Mouse (Mus musculus): Measurements from ENCODE around the gene Ssu72. TPM values are rescaled to one million over a fixed set of nuclear protein-coding genes. Genes with fewer than 3 reads are reported as not detected.

The Ssu72 gene
- 100 to 1,000 TPM; 152 to 154 TPM for polyA plus RNA-seq (2017; shearing (Covaris generic))

DNA sequence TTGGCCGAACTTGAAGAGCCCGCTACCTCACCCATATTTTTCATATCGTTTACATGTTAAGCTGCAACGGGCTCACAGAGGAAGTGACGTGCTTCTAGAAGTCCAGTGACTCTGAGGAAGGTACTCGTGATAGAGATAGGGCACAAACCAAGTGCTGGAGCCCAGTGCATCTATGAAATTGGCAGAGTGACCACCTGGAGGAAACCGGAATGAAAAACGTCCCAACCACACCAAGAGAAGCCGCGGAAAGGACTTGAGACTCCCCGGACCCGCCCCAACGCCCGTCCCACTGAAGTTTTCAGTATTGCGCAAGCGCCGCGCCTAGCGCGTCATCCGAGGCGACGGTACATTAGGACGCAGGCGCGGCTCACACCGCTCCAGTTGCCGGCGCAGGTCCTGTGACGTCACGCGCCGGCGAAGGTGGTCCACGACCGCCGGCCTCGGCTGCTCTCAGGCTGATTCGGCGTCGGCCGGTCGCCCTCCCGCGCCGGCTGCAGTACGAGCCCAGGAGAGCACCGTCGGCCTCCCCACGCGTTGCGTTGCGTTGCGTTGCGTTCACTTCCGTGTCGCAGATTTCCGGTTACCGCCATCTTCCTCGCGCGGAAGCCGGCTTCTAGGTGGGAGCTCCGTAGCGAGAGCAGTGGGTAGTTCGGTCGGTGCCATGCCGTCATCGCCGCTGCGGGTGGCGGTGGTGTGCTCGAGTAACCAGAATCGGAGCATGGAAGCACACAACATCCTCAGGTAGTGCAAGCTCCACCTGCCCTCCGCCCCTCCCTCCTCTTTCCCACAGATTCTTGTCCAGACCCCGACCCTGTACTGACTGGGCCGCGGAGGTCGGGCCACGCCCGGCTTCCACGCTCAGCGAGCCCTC, at the start of gene Ssu72:
Ssu72 (plus strand) TSS at position 80 of the 871 bp plus-strand sequence.

DNA sequence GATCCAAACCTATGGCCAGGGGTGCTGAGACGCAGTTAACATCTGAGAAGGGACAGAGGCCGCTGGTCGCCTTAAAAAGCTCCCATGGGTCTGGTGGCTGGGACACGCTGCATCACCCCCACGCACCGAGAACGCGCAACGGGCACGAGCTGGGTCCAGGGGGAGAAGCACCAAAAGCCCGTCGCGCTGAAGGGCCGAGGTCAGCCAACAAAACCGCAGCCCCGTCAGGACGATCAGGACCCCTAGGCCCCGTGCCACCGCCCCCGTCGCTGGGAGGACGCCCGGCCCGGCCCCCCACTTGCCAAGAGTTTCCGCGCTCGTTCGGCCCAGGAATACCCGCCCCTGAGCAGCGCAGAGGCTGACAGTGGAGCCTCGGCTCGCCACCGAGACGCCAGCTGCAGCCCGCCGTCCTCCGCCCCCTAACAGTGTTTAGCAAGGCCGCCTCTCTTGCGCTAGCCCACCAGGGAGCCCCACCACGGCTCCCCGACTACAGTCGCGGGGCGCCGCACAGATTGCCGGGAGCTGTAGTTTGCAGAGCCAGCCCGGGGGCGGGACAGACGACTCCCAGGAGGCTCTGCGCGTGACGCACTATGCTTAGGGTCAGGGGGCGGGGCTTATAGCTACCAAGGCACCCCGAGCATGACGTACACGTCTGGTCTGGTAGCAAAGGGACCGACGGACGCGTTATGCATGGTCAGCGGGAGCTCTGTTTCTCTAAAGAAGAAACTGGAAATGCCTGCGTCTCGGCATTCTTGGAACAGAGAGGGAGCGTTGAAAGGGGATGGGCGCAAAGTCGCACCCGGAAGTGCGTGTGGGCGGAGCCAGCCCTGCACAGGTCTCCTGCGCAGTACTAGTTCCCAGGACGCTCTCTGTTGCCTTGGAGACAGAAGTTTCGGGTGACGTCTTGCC, 35.7 kb upstream of the Ssu72 start, which contains the start of gene Mib2:
Mib2 (minus strand) TSS at position 510 of the 909 bp plus-strand sequence.

DNA sequence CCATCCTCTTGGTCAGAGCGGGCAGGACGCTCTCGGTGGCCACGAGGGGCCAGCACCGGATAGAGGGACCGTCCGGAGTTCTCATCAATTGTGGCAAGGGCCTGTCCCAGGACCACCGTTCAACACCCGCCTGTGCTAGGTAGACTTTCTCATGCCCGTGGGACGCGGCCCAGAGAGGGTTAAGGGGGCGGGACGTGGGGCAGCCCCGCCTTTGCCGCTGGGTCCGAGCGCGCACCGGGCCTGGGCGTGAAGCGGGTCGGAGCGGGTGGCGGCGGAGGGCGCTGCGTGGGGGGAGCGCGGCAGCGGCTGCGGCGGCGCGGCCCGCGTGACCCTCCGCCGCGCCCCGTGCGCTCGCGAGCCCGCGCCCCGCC, 10.5 kb upstream of the Ssu72 start, which contains the start of gene Fndc10:
Fndc10 (plus strand) TSS at position 232 of the 371 bp plus-strand sequence.

DNA sequence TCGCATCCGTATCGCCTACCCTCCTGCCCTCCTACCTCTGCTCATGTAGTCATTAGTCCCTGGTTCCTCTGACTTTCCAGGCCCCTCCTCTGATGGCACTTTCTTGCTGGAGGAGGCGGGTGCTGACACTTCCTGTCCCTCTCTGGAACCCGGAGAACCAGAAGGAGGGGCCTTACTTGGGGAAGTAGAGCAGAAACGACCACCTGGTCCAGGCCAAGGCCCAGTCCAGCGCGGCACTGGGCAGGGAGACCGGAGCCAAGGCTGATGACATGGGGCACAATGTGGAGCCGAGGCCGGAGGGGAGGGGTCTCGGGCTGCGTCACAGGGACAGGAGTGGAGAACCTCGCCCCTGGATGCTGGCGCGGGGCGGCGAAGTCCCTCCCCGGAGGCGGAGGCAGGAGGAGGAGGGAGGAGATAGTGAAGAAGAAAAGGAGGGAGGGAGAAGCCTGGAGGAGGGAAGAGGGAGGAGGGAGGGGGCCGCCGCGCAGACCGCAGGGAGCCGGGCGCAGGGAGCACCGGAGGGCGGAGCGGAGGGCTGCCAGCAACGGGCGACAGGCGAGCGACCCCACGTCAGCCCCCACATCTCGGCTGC, 29.8 kb downstream of the Ssu72 start, which contains the start of gene Tmem240:
Tmem240 (plus strand) TSS at position 451 of the 592 bp plus-strand sequence.

DNA sequence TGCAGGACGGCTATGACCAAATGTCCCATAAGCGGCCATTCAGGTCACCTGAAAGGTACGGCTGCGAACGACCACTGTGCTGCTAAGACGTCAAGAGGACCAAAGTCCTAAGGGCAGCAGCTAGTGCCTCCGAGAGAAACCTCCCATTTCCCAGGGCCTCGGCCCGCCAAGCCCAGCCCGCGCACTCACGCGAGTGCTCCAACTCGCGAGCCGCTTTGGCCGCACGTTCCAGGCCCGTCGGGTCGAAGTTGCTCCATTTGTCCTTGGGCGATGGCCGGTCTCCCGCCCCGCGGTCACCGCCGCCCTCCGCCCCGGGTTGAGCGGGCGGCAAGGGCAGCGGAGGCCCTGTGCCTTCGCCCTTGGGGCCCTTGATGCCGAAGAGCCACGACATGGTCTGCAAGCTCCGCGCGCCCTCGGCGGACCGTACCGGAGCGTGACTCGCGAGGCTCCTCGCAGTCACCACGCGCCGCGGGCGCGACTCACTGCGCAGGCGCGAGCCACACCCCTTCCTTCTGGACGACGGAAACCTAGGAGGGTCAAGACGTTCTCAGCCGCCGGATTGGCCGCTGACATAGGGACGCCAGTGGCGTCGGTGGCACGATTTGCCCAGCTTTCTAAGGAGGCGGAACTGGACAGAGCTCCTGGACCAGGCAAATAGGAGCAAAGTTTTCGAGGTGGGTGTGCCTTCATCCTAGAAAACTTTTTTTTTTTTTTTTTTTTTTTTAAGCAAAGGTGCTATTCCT, 56.2 kb downstream of the Ssu72 start, which contains the start of gene Atad3a:
Atad3a (minus strand) TSS at position 481 of the 743 bp plus-strand sequence.

DNA sequence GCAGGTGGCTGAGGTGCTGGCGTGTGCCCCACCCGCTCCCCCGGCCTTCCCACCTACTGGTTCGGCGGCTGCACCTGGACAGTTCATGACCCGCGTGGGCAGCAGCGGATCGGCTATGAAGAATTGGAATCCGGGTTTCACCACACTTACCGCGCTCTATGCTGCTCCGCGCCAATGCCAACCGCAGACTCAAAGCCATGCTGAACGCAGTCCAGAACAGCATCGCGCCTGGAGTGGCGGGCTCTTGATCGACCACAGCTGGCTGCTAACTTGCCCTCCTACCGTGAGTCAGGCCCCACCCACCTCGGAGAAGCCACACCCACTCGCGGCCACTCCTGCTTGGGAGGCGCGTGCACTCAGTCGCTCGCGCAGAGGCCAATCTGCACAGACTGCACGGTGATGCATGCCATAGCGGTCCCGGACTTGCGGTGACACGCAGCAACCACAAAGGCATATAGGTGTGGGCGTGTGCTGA, 69.7 kb downstream of the Ssu72 start, which contains the start of gene Vwa1:
Vwa1 (minus strand) TSS at position 419 of the 475 bp plus-strand sequence.

Other genes starting within 250 kb of the Ssu72 start
- gene Tmem52, start 235.7 kb upstream of the Ssu72 start, polyA plus RNA-seq (2017; shearing (Covaris generic)) = not detected
- gene Gnb1, start 213.4 kb upstream of the Ssu72 start, polyA plus RNA-seq (2017; shearing (Covaris generic)) = 100 to 1,000 TPM; 372 to 422 TPM
- gene Nadk, start 142.4 kb upstream of the Ssu72 start, polyA plus RNA-seq (2017; shearing (Covaris generic)) = 100 to 1,000 TPM; 129 to 132 TPM
- 10 to 100 TPM in 1 of 2 experiments, 1 to 10 TPM in 1; 9.9 to 12.0 TPM for gene Slc35e2, start 103.4 kb upstream of the Ssu72 start, polyA plus RNA-seq (2017; shearing (Covaris generic))
- gene Cdk11b, start 79.9 kb upstream of the Ssu72 start, polyA plus RNA-seq (2017; shearing (Covaris generic)) = 100 to 1,000 TPM; 137 to 173 TPM
- not detected for gene Gm10563, start 59.4 kb upstream of the Ssu72 start, polyA plus RNA-seq (2017; shearing (Covaris generic))
- under 1 TPM; 0.71 to 0.90 TPM for gene Mmp23, start 51.4 kb upstream of the Ssu72 start, polyA plus RNA-seq (2017; shearing (Covaris generic))
- 10 to 100 TPM; 42.2 to 82.6 TPM for gene Mib2, start 35.6 kb upstream of the Ssu72 start, polyA plus RNA-seq (2017; shearing (Covaris generic))
- gene Fndc10, start 10.5 kb upstream of the Ssu72 start, polyA plus RNA-seq (2017; shearing (Covaris generic)) = 10 to 100 TPM; 11.3 to 18.9 TPM
- under 1 TPM; 0.84 to 0.94 TPM for gene Tmem240, start 30.0 kb downstream of the Ssu72 start, polyA plus RNA-seq (2017; shearing (Covaris generic))
- 10 to 100 TPM; 70.7 to 72.2 TPM for gene Atad3a, start 56.3 kb downstream of the Ssu72 start, polyA plus RNA-seq (2017; shearing (Covaris generic))
- 1 to 10 TPM in 1 of 2 experiments, under 1 TPM in 1; 0.25 to 2.2 TPM for gene Vwa1, start 69.9 kb downstream of the Ssu72 start, polyA plus RNA-seq (2017; shearing (Covaris generic))
- under 1 TPM in 1 of 2 experiments, not detected in 1; 0.05 TPM for gene Tmem88b, start 81.1 kb downstream of the Ssu72 start, polyA plus RNA-seq (2017; shearing (Covaris generic))
- 1 to 10 TPM in 1 of 2 experiments, not detected in 1; 2.5 TPM for gene Ankrd65, start 85.6 kb downstream of the Ssu72 start, polyA plus RNA-seq (2017; shearing (Covaris generic))
- 100 to 1,000 TPM; 104 to 112 TPM for gene Mrpl20, start 98.1 kb downstream of the Ssu72 start, polyA plus RNA-seq (2017; shearing (Covaris generic))
- 100 to 1,000 TPM; 255 to 303 TPM for gene Ccnl2, start 107.7 kb downstream of the Ssu72 start, polyA plus RNA-seq (2017; shearing (Covaris generic))
- 100 to 1,000 TPM; 176 to 179 TPM for gene Aurkaip1, start 126.5 kb downstream of the Ssu72 start, polyA plus RNA-seq (2017; shearing (Covaris generic))
- gene Mxra8, start 134.9 kb downstream of the Ssu72 start, polyA plus RNA-seq (2017; shearing (Covaris generic)) = 10 to 100 TPM in 1 of 2 experiments, 1 to 10 TPM in 1; 2.9 to 10.7 TPM
- gene Dvl1, start 142.6 kb downstream of the Ssu72 start, polyA plus RNA-seq (2017; shearing (Covaris generic)) = 10 to 100 TPM; 59.9 to 70.5 TPM
- gene Tas1r3, start 158.6 kb downstream of the Ssu72 start, polyA plus RNA-seq (2017; shearing (Covaris generic)) = under 1 TPM; 0.62 to 0.66 TPM
- 10 to 100 TPM; 13.5 to 14.5 TPM for gene Cptp, start 164.6 kb downstream of the Ssu72 start, polyA plus RNA-seq (2017; shearing (Covaris generic))
- 100 to 1,000 TPM; 104 to 139 TPM for gene Ints11, start 164.7 kb downstream of the Ssu72 start, polyA plus RNA-seq (2017; shearing (Covaris generic))
- gene Pusl1, start 187.0 kb downstream of the Ssu72 start, polyA plus RNA-seq (2017; shearing (Covaris generic)) = 10 to 100 TPM; 32.2 to 57.2 TPM
- gene Acap3, start 187.0 kb downstream of the Ssu72 start, polyA plus RNA-seq (2017; shearing (Covaris generic)) = 10 to 100 TPM; 17.8 to 23.6 TPM
- 100 to 1,000 TPM; 125 to 168 TPM for gene Ube2j2, start 239.0 kb downstream of the Ssu72 start, polyA plus RNA-seq (2017; shearing (Covaris generic))